Mouse (Mus musculus) embryo, embryonic 10.5 days (tissue): ENCODE data around the gene Gm10644.
A peak's percentile ranks its signal among the peaks of the same experiment; 100 is the strongest.
"Not testable (repeated sequence)": the region's sequence is repeated elsewhere in the genome, so short reads cannot be mapped to it uniquely, and the experiment has no call there.

Source experiments
- DNase-seq: peaks from one replicate; pipeline ENCODE4 v3.0.0-alpha.2; 2015; ENCODE audit warnings: low spot score

Gene Gm10644

DNA sequence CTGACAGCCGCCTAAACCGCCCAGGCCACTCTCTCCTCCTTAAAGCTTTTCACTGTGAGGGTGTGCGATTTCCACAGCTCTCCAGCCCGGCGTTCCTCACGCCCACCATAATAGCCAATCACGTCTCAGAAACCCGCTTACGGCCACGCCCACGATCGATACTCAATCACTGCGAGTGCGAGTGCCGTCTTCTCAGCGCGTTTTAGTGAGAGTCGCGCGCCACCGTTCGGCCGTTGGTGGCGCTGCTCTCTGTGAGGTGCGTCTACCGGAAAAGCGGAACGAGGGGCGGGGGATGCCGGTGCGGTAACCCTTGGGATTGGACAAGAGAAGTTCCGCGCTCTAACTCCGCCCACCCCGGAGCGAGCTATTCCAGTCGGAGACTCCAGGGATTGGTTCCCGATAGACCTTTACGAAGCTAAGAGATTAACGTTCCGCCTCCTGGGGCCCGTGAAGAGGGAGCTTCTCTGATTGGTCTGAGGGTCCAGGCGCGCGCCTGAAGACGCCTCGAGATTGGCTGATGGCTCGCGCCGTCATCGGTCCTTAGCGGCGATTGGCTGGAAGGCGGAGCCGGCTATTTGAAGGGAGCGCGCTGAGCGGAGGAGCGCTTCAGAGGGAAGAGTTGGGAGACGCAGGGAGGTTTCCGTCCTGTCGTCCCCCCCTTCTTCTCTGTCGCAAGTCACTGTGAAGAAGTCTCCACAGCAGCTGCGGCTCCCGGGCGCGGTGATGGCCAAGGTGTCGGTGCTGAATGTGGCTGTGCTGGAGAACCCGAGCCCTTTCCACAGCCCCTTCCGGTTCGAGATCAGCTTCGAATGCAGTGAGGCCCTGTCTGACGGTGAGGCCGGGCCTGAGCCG, at the start of gene Gm10644, which contains the start of gene Asf1b:
Gene Gm10644, minus strand, starts transcription at position 100 of the 852 bp plus-strand sequence.
Gene Asf1b, plus strand, starts transcription at position 402 of the 852 bp plus-strand sequence.
- DNase-seq = peak; percentile 100

DNA sequence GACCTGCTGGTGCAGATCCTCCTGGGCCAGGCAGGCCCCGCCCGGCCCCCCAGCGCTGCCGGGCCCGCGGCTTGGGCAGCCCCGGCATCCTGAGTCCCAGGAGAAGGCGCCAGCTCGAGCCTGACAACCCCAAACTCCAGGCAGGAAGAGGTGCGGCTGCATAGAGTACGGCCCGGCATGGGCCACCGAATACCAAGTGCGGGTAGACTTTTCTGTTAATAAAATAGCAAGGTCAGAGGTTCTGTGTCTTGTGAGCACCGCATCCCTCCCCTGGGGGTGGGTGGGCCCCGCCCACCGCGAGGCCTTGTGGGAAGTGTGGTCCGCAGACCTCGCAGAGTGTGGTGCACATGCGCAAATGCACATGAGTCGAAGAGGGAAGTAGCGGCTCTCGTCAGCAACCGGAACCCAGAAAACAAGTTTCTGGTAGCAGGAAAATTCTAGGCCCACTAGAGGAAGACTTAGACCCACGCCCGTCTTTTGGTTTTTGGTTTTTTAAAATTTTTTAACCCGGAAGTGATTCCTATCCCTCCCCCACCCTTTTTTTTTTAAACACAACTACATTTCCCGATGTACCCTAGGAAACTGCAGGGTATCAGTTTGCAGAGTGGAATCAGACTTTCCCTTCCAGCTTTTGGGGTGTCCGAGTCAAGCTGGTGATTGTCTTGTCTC, 49.7 kb upstream of the Gm10644 start:
- peak; percentile 95 for DNase-seq

DNA sequence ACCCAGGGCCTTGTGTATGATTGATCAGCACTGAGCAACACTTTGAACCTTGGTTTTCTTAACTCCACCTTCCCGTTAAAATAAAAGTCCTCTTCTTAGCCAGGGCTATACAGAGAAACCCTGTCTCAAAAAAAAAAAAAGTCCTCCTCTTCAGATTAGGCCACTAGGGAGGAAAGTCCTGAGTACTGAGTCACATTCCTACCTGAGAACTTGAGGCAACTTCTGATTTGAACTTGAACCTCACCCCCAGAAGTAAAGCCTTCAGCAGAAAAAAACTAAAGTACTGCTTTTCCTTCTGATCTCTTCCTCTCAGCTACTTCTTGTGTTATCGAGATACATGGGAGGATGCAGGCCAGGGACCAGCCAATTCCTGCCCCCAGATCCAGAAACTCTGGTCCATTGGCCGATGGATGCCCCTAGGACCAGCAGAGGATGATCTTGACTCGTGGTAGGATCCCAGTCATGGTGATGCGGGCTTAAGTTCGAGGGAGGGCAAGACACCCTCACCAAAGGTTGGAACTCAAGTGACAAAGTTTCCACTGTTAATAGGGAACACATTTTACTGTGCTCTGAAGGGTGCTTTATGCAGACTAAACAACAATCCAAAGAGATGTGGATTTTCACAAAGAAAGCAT, 48.7 kb upstream of the Gm10644 start:
- no peak for DNase-seq

DNA sequence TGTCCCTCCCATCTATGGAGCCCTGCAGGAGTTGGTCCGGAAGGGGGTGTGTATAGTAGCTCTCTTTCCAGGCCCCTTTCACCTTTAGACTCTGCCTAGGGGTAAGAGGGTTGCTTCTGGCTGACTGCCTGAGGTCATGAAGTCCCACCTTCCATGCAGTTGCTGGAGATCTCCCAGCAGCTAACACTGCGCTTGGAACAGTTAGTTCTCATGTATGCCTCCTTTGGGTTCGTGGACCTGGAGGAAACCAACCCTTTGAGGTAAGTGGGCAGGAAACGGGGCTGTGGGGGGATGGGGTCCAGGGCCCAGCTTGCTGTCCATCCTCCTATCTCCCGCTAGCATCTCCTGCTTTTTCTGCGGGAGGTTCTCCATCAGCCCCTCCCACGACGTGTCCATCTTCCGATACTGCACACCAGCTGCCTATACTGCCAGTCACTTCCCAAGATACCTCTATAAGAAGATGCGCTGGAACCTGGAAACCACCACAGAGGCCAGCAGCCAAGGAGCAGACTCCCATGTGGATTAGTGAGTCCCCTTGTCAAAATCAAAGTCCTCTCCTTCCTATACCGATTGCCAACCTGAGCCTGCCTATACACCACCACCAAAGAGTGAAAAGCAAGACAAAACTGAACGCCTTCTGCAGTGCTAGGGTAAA, 48.1 kb upstream of the Gm10644 start:
- no peak for DNase-seq

DNA sequence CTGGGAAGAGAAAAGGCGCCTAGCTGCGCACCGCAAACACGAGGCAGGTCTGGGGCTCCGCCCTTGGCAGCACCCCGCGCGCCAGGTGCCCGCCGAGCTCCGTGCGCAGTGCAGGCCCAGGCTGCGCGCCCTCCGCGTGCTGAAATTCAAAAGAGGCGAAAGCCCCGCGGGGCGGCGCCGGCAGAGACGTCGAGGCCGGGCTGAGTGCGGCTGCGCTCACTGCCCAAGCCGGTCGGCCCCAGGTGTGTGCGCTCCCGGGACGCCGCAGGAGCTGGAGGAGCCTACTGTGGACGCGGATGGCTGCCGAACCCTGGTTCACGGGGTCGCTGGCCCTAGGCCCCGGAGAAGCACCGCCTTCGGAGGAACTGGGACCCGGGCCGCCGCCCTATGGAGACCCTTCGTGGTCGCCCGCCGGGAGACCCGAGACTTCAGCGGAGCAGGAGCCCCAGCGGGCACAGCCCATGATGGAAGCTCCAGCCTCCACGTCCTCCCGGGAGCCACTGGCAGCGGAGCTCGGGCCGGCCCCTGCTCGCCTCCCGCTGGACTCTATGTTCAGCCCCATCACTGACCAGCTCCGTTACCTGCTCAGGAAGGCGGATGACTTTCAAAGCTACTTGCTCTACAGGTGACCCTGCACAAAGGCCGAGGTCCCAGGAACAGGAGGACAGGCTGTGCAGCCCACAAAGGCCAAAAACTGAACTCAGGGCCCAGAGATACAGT, 46.4 kb upstream of the Gm10644 start, which contains the start of gene 1700067K01Rik:
Gene 1700067K01Rik, plus strand, starts transcription at position 222 of the 720 bp plus-strand sequence.
- no peak for DNase-seq

DNA sequence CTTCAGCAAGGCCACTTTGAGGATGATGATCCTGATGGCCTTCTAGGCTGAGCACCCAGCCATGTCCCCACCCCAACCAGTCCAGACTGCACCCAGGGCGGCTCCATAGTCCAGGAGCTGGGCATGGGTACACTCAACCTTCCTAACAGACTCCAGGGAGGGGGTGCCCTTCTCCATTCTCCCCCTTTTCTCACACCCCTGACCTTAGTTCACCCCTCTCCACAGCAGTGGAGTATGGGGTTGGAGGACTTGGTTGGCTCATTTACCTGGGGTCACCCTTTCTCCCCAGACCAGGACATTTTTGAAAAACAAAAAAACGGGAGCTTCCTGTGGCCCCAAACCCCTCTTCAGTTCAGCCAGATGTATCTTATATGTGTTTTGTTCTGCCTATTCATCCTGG, 44.8 kb upstream of the Gm10644 start:
- no peak for DNase-seq

DNA sequence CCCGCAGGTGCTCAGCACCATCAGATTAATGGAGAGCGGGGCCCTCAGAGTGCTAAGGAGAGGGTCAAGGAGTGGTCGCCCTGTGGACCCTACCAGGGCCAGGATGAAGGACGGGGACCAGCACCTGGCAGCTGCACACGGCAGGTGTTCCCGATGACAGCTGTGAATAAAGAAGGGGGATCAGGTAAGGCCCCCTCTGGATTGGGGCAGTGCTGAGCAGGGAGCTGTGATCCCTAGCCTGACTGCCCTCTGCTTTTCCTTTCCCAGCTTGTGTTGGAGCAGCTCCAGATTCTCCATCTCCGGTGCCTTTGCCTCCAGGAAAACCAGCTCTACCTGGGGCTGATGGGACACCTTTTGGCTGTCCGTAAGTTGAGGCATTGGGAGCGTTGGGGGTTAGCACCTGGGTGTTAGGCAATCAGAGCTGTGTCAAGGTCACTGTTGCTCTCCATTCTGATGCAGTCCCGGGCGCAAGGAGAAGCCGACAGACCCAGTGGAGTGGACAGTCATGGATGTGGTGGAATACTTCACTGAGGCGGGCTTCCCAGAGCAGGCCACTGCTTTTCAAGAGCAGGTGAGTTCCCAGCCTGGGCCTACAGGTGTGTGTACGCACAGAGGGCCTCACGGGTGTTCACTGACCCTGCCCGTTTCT, 44.2 kb upstream of the Gm10644 start:
- no peak for DNase-seq

DNA sequence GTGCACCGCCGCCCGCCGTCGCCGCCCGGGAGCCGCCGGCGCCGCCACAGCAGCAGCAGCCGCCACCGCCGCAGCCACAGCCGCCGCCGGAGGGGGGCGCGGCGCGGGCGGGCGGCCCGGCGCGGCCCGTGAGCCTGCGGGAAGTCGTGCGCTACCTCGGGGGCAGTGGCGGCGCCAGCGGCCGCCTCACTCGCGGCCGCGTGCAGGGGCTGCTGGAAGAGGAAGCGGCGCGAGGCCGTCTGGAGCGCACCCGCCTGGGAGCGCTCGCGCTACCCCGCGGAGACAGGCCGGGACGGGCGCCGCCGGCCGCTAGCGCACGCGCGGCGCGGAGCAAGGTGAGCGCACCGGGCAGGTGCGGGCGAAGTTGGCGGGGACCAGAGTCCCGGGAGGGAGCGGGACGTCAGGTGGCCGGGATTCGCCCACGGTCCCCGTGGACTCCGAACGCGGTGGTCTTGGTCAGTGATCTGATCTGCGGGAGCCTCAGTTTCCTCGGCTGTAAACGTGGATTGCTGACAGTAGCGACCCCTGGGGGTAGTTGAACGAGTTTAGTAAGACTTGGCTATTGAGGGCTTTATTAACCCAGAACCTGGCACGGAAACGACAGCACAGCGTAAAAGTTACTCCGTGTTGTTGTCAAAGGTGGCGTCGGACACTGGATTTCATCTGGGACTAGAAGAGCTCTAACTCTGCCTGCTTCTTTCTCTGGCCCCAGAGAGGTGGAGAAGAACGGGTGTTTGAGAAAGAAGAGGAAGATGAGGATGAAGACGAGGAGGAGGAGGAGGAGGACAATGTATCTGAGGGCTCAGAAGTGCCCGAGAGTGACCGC, 43.4 kb upstream of the Gm10644 start:
- DNase-seq = peak; percentile 85

DNA sequence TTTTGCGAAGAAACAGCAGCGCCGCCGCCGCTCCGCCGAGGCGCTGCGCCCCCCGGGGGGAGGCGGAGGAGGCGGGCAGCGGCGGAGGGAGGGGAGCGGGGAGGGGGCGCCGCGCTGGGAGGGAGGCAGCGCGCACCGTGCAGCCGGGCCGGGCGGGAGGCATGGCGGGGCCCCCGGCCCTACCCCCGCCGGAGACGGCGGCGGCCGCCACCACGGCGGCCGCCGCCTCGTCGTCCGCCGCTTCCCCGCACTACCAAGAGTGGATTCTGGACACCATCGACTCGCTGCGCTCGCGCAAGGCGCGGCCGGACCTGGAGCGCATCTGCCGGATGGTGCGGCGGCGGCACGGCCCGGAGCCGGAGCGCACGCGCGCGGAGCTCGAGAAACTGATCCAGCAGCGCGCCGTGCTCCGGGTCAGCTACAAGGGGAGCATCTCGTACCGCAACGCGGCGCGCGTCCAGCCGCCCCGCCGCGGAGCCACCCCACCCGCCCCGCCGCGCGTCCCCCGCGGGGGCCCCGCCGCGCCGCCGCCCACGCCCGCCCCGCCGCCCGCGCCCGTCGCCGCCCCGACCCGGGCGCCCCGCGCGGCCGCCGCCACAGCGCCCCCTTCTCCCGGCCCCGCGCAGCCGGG, 42.6 kb upstream of the Gm10644 start, which contains the start of gene Samd1:
Gene Samd1, plus strand, starts transcription at position 162 of the 631 bp plus-strand sequence.
- peak; percentile 62 for DNase-seq

DNA sequence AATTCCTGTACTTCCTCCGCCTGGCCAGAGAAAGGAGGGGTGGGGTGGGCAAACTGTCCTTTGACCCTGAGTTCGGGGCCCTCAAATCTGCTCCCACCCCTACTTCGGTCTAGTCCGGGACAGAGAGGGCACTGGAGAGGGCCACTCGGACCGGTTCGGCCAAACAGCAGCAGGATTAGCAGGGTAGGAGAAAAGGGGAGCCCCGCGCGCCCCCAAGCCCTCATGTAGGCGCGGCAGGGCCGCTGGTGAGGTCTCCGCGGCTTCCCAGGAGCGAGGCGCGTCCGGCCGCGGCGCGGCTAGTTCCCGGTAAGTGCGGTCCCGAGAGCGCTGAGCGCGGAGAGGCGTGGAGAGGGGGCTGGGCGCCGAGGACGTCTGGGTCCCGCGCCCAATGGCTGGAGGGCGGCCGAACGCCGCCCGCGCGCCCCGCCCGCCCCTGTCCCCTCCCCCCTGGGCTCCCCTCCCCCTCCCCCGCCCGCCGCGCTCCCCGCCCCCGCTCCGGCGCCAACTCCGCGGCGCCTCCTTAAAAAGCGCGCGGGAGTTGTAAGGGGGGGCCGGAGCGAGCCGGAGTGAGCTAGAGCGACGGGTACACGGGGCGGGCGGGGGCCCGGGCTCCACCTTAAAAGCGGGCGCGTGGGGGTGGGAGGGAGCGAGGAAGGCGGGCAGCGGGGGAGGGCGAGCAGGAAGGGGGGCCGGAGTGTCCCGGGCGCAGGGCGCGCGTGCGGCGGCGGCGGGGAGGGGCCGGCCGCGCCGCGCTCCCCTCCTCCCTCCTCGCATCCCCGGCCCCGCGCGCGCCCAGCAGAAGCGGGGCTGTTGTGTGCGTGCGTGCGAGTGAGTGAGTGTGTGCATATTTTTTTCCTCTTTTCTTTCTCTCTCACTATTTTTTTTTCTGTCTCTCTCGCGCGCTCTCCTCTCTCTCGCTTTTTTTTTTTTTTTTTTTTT, 41.8 kb upstream of the Gm10644 start:
- DNase-seq = peak; percentile 91

DNA sequence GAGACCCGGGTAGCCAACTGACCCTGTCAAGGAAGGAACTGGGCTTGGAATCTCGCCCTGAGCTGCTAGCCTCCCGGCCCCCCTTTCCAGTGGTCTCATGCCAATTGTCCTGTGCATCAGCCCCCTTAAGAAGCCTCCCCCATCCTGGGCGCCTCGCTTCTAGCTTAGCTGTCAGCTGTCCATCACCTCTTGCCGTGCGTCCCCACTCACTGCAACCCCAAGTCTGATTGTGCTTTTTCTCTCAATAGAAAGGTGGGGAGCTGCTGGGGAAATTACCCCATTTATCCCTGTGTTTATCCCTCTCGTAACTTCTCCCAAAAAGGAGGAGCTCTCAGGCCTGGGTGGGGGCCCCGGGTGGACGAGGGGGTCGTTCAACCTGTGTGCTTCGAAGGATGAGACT, 41.0 kb upstream of the Gm10644 start:
- DNase-seq = no peak

DNA sequence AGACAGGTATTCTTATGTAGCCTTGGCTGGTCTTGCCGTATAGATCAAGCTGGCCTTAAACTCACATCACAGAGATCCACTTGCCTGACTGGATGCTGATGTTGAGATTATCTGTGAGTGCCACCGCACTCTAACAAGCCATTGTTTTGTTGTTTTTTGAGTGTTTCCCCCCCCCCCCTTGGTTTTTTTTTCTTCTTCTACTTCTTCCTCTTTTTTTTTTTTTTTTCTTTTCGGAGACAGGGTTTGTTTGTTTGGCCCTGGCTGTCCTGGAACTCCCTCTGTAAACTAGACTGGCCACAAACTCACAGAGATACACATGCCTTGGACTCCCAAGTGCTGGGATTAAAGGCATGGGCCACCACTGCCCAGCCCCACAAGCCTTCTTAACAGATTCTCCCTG, 39.0 kb upstream of the Gm10644 start:
- no peak for DNase-seq

DNA sequence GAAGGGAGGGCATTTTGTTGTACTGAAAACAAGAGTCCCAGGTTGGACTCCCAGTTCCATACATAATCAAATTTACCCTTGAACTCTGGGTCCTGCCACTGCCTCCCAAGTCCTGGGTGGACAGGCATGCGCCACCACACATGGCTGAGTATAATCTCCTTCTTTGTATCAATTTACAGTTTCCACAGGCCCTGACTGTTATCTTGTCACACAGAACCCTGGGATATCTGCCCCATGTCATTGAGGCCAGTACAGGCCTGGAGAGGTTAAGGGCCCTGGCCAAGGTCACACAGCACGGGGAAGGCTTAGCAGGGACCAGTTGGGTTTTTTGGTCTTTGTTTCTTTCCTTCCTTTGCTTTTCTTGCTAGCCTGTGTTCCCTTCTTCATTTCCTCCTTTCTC, 37.5 kb upstream of the Gm10644 start:
- no peak for DNase-seq

DNA sequence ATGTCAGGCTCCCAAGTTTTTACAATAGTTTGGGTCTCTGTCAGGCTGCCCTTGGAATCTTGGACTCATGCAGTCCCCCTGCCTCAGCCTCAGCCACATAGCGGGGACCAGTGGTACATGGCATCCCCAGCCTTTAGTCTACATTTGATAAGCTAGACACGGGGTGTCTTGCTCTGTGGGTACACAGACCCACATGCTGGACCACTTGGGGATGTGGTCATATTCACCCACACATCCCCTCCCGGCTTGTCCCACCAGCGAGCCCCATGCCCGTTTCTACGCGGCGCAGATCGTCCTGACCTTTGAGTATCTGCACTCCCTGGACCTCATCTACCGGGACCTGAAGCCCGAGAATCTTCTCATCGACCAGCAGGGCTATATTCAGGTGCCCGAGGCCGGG, 35.2 kb upstream of the Gm10644 start:
- no peak for DNase-seq

DNA sequence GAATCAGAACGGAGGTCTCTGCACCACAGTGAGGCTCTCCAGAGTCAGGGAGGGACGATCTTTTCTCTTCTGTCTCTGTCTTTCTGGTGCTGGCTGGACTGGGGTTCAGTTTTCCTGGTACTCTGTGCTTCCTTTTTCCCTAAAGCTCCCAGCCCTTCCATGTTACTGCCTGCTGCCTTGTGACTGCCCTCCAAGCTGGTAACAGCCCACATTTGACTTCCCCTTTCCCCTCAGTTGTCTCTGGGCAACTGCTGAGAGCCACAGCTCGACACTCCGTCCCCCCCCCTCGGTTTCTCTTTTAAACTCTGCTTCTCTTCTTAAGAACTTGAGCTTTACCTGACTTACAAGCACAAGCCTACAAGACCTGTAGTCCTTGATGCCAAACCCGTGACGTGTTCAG, 34.2 kb upstream of the Gm10644 start:
- DNase-seq = no peak

DNA sequence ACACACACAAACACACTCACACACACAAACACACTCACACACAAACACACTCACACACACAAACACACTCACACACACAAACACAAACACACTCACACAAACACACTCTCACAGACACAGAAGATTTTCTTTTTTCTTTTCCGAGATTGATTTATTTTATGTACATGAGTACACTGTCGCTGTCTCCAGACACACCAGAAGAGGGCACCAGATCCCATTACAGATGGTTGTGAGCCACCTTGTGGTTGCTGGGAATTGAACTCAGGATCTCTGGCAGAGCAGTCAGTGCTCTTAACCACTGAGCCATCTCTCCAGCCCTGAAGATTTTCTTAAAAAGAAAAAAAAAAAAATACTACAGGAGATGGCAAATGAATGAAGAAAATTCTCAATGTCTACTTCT, 28.2 kb upstream of the Gm10644 start:
- DNase-seq = not testable (repeated sequence)

DNA sequence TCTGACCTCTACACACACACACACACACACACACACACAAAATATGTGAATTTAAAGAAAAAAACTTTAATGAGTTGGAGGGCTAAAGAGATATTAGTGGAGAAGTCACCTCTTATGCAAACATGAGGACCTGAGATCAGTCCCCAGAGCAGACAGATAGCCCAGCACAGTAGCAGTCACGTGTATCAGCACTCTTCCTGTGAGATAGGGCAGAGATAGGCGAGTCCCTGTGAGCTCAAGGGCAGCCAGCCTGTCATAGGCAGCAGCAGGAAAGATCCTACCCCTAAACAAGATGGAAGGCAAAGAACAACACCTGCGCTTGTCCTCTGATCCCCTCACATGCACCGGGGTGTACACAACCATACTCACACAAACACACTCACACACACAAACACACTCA, 27.4 kb upstream of the Gm10644 start:
- no peak for DNase-seq

DNA sequence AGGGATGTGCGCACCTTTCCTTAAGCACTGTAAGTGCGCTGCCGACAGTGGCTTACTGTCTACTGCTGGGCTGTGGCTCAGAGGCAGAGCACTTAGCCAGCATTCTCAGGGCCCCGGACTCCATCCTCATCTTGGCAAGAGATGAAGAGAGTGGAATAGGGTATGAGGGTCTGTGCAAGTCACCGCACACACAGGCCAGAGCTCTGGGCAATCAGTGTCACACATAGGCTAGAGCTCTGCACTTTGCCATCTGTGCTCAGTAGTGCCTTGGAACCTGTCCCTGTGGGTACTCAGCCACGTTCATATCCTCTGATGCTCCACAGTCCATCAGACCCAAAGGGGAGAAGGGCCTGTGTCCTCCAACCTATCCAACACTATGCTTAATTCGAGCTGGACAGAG, 26.5 kb upstream of the Gm10644 start:
- DNase-seq = no peak
